Mouse (Mus musculus): ENCODE measurements around the gene Znrf4. TPM values are rescaled to one million over a fixed set of nuclear protein-coding genes. Genes with fewer than 3 reads are reported as not detected.

Znrf4 gene
- polyA plus RNA-seq (2012; rRNA removed) (not detected in 2 replicates), polyA plus RNA-seq (2014; fragmentation: Nextera tagmentation; extraction: Ambion mirVana) (0.17 TPM in 1 of 2 replicates, not detected in the other)

GRCm38 (mm10) chr17:56512310-56512709, at the start of gene Znrf4:
TSS of gene Znrf4 (minus strand) at chr17:56512431.
- WGBS = 59% methylated on average over 22 of the region's 22 CpGs
- no peak for TF ChIP-seq POLR2A (IDR thresholded peaks at IDR 0.05; ENCODE audit: borderline replicate concordance, extremely low read depth, insufficient read depth, insufficient read length)
- Histone ChIP-seq H3K9ac (ENCODE audit: low read depth, low read length, severe bottlenecking) (0 out of 2 replicates have a peak within 1 kb of the TSS, but pooled peaks have one; percentile 16), H3K4me2 (replicated peaks; ENCODE audit: low read depth, low read length, severe bottlenecking) (peak within 1 kb of the TSS; percentile 43), H3K4me1 (ENCODE audit: control insufficient read depth, insufficient read depth, low read length) (peaks cover 6% of the 10 kb centered on the region), H3K27me3 (ENCODE audit: control insufficient read depth, insufficient read depth, low read length) (peaks cover 45% of the 10 kb centered on the region), H3K4me3 (replicated peaks; ENCODE audit: low read length) (peak within 1 kb of the TSS; percentile 29), H3K36me3 (ENCODE audit: control insufficient read depth, insufficient read depth, low read length) (no peaks in the 10 kb centered on the region), H3K9me3 (ENCODE audit: control insufficient read depth, low read length) (no peaks in the 10 kb centered on the region), H3K27ac (replicated peaks; ENCODE audit: low read depth, low read length) (no peak within 1 kb of the TSS)
- DNase-seq (ENCODE audit: low spot score) (no peak), ATAC-seq (ENCODE audit: low FRiP score, low read depth) (no peak)

- WGBS = 96% methylated on average over 2 of the region's 2 CpGs
- Histone ChIP-seq H3K9ac (ENCODE audit: low read depth, low read length, severe bottlenecking) (no peak overlapping the region), H3K27ac (replicated peaks; ENCODE audit: low read depth, low read length) (no peak overlapping the region), H3K27me3 (ENCODE audit: control insufficient read depth, insufficient read depth, low read length) (no peaks in the 10 kb centered on the region), H3K4me1 (ENCODE audit: control insufficient read depth, insufficient read depth, low read length) (no peaks in the 10 kb centered on the region), H3K4me2 (replicated peaks; ENCODE audit: low read depth, low read length, severe bottlenecking) (no peak overlapping the region), H3K9me3 (ENCODE audit: control insufficient read depth, low read length) (no peaks in the 10 kb centered on the region), H3K36me3 (ENCODE audit: control insufficient read depth, insufficient read depth, low read length) (peaks cover 61% of the 10 kb centered on the region), H3K4me3 (replicated peaks; ENCODE audit: low read length) (no peak overlapping the region)
- ATAC-seq (ENCODE audit: low FRiP score, low read depth) = no peak
- DNase-seq (ENCODE audit: low spot score) = no peak
- no peak for TF ChIP-seq POLR2A (IDR thresholded peaks at IDR 0.05; ENCODE audit: borderline replicate concordance, extremely low read depth, insufficient read depth, insufficient read length)
These were observed 49.6 kb upstream of the Znrf4 start for GRCm38 (mm10) chr17:56561866-56562265.

- no peak for TF ChIP-seq POLR2A (IDR thresholded peaks at IDR 0.05; ENCODE audit: borderline replicate concordance, extremely low read depth, insufficient read depth, insufficient read length)
- H3K36me3 ChIP-seq (ENCODE audit: control insufficient read depth, insufficient read depth, low read length) = peaks cover 43% of the 10 kb centered on the region
- ATAC-seq (ENCODE audit: low FRiP score, low read depth) (no peak), DNase-seq (ENCODE audit: low spot score) (no peak)
- no peak overlapping the region for H3K4me3 ChIP-seq (replicated peaks; ENCODE audit: low read length)
- no peak overlapping the region for H3K4me2 ChIP-seq (replicated peaks; ENCODE audit: low read depth, low read length, severe bottlenecking)
- no peaks in the 10 kb centered on the region for H3K27me3 ChIP-seq (ENCODE audit: control insufficient read depth, insufficient read depth, low read length)
- no peaks in the 10 kb centered on the region for H3K4me1 ChIP-seq (ENCODE audit: control insufficient read depth, insufficient read depth, low read length)
- 65% methylated on average over 1 of the region's 1 CpGs for WGBS
- no peak overlapping the region for H3K27ac ChIP-seq (replicated peaks; ENCODE audit: low read depth, low read length)
- H3K9me3 ChIP-seq (ENCODE audit: control insufficient read depth, low read length) = no peaks in the 10 kb centered on the region
- no peak overlapping the region for H3K9ac ChIP-seq (ENCODE audit: low read depth, low read length, severe bottlenecking)
These were observed 47.9 kb upstream of the Znrf4 start for GRCm38 (mm10) chr17:56560131-56560530.

- Histone ChIP-seq H3K27me3 (ENCODE audit: control insufficient read depth, insufficient read depth, low read length) (no peaks in the 10 kb centered on the region), H3K27ac (replicated peaks; ENCODE audit: low read depth, low read length) (no peak overlapping the region), H3K36me3 (ENCODE audit: control insufficient read depth, insufficient read depth, low read length) (peaks cover 36% of the 10 kb centered on the region), H3K4me1 (ENCODE audit: control insufficient read depth, insufficient read depth, low read length) (no peaks in the 10 kb centered on the region), H3K9ac (ENCODE audit: low read depth, low read length, severe bottlenecking) (no peak overlapping the region), H3K9me3 (ENCODE audit: control insufficient read depth, low read length) (no peaks in the 10 kb centered on the region), H3K4me3 (replicated peaks; ENCODE audit: low read length) (no peak overlapping the region), H3K4me2 (replicated peaks; ENCODE audit: low read depth, low read length, severe bottlenecking) (no peak overlapping the region)
- DNase-seq (ENCODE audit: low spot score) = no peak
- WGBS = 73% methylated on average over 3 of the region's 3 CpGs
- no peak for ATAC-seq (ENCODE audit: low FRiP score, low read depth)
- TF ChIP-seq POLR2A (IDR thresholded peaks at IDR 0.05; ENCODE audit: borderline replicate concordance, extremely low read depth, insufficient read depth, insufficient read length) = no peak
These were observed 47.2 kb upstream of the Znrf4 start for GRCm38 (mm10) chr17:56559386-56559785.

GRCm38 (mm10) chr17:56558448-56558847, 46.2 kb upstream of the Znrf4 start:
- no peaks in the 10 kb centered on the region for H3K4me1 ChIP-seq (ENCODE audit: control insufficient read depth, insufficient read depth, low read length)
- H3K9ac ChIP-seq (ENCODE audit: low read depth, low read length, severe bottlenecking) = no peak overlapping the region
- peak; percentile 48; the same call in 1 of the 2 replicates for ATAC-seq (ENCODE audit: low FRiP score, low read depth)
- H3K4me2 ChIP-seq (replicated peaks; ENCODE audit: low read depth, low read length, severe bottlenecking) = no peak overlapping the region
- H3K4me3 ChIP-seq (replicated peaks; ENCODE audit: low read length) = no peak overlapping the region
- no peaks in the 10 kb centered on the region for H3K27me3 ChIP-seq (ENCODE audit: control insufficient read depth, insufficient read depth, low read length)
- 13% methylated on average over 3 of the region's 3 CpGs for WGBS
- DNase-seq (ENCODE audit: low spot score) = peak; percentile 81
- peaks cover 26% of the 10 kb centered on the region for H3K36me3 ChIP-seq (ENCODE audit: control insufficient read depth, insufficient read depth, low read length)
- H3K9me3 ChIP-seq (ENCODE audit: control insufficient read depth, low read length) = no peaks in the 10 kb centered on the region
- TF ChIP-seq POLR2A (IDR thresholded peaks at IDR 0.05; ENCODE audit: borderline replicate concordance, extremely low read depth, insufficient read depth, insufficient read length) = no peak
- no peak overlapping the region for H3K27ac ChIP-seq (replicated peaks; ENCODE audit: low read depth, low read length)
